Mouse (Mus musculus): Measurements from ENCODE around the gene Psmd9.

The Psmd9 gene

DNA sequence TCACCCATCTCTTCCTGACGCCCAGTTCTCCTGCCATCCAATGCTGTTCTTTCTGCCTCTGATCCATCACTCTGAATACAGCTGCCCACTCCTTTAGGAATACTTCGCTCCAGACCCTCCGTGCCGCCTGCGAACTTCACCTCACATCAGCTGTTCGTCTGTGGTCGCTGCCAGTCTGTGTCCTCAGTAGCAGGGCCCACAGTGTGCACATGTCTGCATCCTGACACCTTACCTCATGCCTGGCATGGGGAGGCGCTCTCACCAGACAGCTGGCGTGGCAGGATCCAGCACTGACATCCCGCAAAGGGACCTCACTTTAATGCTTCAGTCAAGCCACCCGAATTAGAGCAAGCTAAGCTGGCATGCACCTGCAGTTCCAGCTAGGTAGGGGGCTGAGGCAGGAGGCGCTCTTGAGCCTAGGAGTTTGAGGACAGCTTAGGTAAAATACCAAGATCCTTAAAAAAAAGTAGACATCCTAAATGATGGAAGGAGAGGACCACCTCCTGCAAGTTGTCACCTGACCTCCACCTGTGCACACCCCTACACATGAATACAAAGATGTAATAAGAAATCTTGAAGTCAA lies 127.1 kb downstream of the Psmd9 start:
- DNase-seq (ENCODE audit: low read depth, low spot score): peak; percentile 57

GRCm38 (mm10) chr5:123296972-123297754 lies 128.0 kb downstream of the Psmd9 start:
- no peak for DNase-seq (ENCODE audit: low read depth, low spot score)

GRCm38 (mm10) chr5:123297830-123298229 lies 128.6 kb downstream of the Psmd9 start:
- DNase-seq (ENCODE audit: low read depth, low spot score): no peak

GRCm38 (mm10) chr5:123298526-123298925 lies 129.3 kb downstream of the Psmd9 start:
- DNase-seq (ENCODE audit: low read depth, low spot score): no peak

Measured in WW6 (cell line).